Mouse (Mus musculus) layer of hippocampus, postnatal 10 days (tissue): ENCODE measurements around the gene Dpf3. TPM values are rescaled to one million over a fixed set of nuclear protein-coding genes. Genes with fewer than 3 reads are reported as not detected.

Experiments
- total RNA-seq, 2 experiments: library from RNA; stranded (reverse); gene quantifications; 2 replicates each; pipeline ENCODE4 v1.2.3; 2021

Dpf3 gene
- total RNA-seq, 2 experiments from 2014 or later: 22.2 to 26.6 TPM

Other genes starting within 250 kb of the Dpf3 start
- 10 to 100 TPM; 28.8 to 36.3 TPM for gene Dcaf4, start 32.8 kb upstream of the Dpf3 start, total RNA-seq
- gene Zfyve1, start 109.5 kb upstream of the Dpf3 start, total RNA-seq: 10 to 100 TPM; 34.0 to 37.1 TPM
- 100 to 1,000 TPM; 123 to 148 TPM for gene Rbm25, start 143.5 kb upstream of the Dpf3 start, total RNA-seq
- 10 to 100 TPM; 58.1 to 68.1 TPM for gene Psen1, start 200.4 kb upstream of the Dpf3 start, total RNA-seq